Mouse (Mus musculus) intestine, postnatal 0 days (tissue): ENCODE measurements around the gene Kmt2d. TPM values are rescaled to one million over a fixed set of nuclear protein-coding genes. Genes with fewer than 3 reads are reported as not detected.

Experiments used
- ATAC-seq: fragments of 200-750 bp; cut with Nextera tagmentation; 2 replicates; pipeline ENCODE4 v1.8.0; 2017; ENCODE audit warnings: mild to moderate bottlenecking, moderate TSS enrichment, moderate library complexity
- H3K27ac ChIP-seq: fragments of 300-500 bp; sonication (generic); 2 replicates; pipeline ENCODE4 v1.5.1; 2014; ENCODE audit warnings: mild to moderate bottlenecking, low read depth, low read length, moderate library complexity
- H3K27me3 ChIP-seq: fragments of 300-500 bp; sonication (generic); replicated peaks from 2 replicates; pipeline ENCODE4 v1.6.1; 2014; ENCODE audit warnings: low read length, mixed read lengths; ENCODE audit not compliant: control insufficient read depth, insufficient read depth
- H3K36me3 ChIP-seq: fragments of 300-500 bp; sonication (generic); 2 replicates; pipeline ENCODE4 v1.6.1; 2014; ENCODE audit warnings: mild to moderate bottlenecking, moderate library complexity; ENCODE audit not compliant: control insufficient read depth, insufficient read depth
- H3K4me1 ChIP-seq: fragments of 300-500 bp; sonication (generic); replicated peaks from 2 replicates; pipeline ENCODE4 v1.6.1; 2014; ENCODE audit warnings: antibody characterized with exemption, low read length, mixed read lengths; ENCODE audit not compliant: control insufficient read depth, insufficient read depth
- H3K4me2 ChIP-seq: fragments of 300-500 bp; sonication (generic); replicated peaks from 2 replicates; pipeline ENCODE4 v1.6.1; 2014; ENCODE audit warnings: low read depth, mild to moderate bottlenecking, moderate library complexity
- H3K4me3 ChIP-seq: fragments of 300-500 bp; sonication (generic); 2 replicates; pipeline ENCODE4 v1.5.1; 2014; ENCODE audit warnings: low read depth, low read length
- H3K9ac ChIP-seq: fragments of 300-500 bp; sonication (generic); 2 replicates; pipeline ENCODE4 v1.6.1; 2014; ENCODE audit warnings: mild to moderate bottlenecking, low read depth, low read length
- H3K9me3 ChIP-seq: fragments of 300-500 bp; sonication (generic); 2 replicates; pipeline ENCODE4 v1.6.1; 2016; ENCODE audit warnings: mixed run types; ENCODE audit not compliant: control insufficient read depth
- CTCF ChIP-seq: sonication (generic); IDR thresholded peaks from 2 replicates; pipeline ENCODE4 v1.5.1; 2016; ENCODE audit warnings: low read depth, mild to moderate bottlenecking, control low read depth, antibody characterized with exemption, moderate library complexity
- WGBS: fragments of 180-500 bp; shearing (Covaris S2); extraction: QIAGEN DNeasy Blood & Tissue Kit; methylation state at CpG from one replicate; pipeline ENCODE4 v1.1.7; 2014; 5-methylcytosine and 5-hydroxymethylcytosine counted together
- polyA plus RNA-seq: library from polyadenylated mRNA; unstranded; fragments of >200 nt; fragmentation: Nextera tagmentation; extraction: Ambion mirVana; gene quantifications from 2 replicates; pipeline ENCODE4 v1.2.1, GENCODE M21; 2015

Gene Kmt2d
- polyA plus RNA-seq, 1 experiment from 2014 or later, result 5.3 TPM

DNA sequence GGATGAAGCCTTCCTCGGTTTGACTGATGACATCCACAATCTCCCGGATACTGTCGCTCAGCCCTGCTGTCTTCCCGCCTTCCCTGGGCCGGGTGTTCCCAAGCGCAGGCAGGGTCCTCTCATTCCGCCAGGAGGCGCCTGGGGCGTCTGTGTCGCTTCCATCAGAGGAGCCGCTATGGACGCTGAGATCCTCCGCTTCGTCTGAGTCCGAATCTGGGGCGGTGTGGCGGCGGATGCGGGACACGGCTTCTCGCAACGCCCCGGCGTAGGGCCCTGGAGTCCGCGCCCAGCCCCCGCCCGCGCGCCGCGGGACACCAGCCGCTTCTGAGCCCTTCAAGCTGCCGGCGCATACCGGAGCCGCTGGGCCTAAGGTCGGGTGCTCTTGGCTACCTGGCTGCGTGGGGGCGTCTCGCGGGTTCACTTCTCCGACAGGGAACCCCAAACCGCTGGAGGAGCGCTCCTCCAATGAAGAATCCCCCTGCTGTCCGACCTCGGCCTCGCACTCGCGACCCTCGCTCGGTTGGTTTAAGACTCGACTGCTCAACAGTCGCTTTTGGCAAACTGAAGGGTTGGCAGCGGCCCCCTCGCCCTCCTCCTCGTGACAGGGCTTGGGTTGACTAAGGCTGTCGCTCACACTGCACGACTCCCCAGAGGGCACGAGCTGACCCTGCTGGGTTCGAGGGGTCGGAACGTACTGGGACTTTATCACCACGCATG, 65.5 kb downstream of the Kmt2d start:
- Histone ChIP-seq H3K27ac (no peak overlapping the region), H3K4me1 (0 out of 2 replicates have a peak, but pooled peaks cover 19% of the 10 kb centered on the region), H3K4me3 (peak overlapping the region; percentile 44), H3K4me2 (peak overlapping the region; percentile 86), H3K27me3 (peaks cover 84% of the 10 kb centered on the region), H3K9ac (peak overlapping the region; percentile 31; the same call in 1 of the 2 replicates), H3K9me3 (no peaks in the 10 kb centered on the region), H3K36me3 (no peaks in the 10 kb centered on the region)
- ATAC-seq, result 0 out of 2 replicates have a peak, but pooled peaks have one; percentile 17
- 2% methylated on average over 64 of the region's 64 CpGs for WGBS
- TF ChIP-seq CTCF, result peak; percentile 82

DNA sequence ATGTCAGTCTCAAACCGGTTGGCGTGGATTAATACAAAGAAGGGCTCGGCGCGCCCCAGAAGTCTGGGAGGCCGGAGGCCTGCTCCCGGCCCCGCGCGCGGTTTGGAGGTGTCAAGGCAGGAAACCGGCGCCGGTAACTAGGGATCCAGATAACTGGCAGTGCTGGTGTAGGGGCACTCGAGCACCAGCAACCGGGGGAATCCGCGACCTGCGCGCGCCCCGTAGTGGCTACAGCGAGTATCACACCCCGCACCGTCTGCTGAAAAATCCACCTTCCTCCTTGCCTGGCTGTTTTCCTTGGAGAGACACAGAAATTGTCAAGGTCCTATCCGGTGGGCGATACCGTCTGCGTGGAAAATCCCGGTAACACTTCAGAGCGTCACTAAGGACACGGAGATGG, 67.0 kb downstream of the Kmt2d start:
- Histone ChIP-seq H3K9ac (no peak overlapping the region), H3K36me3 (no peaks in the 10 kb centered on the region), H3K9me3 (no peaks in the 10 kb centered on the region), H3K27me3 (peaks cover 89% of the 10 kb centered on the region), H3K4me2 (peak overlapping the region; percentile 49), H3K27ac (peak overlapping the region; percentile 91; the same call in 1 of the 2 replicates), H3K4me3 (no peak overlapping the region), H3K4me1 (0 out of 2 replicates have a peak, but pooled peaks cover 19% of the 10 kb centered on the region)
- peak; percentile 32 for ATAC-seq
- WGBS, result under 1% methylated on average over 32 of the region's 32 CpGs
- peak; percentile 90 for TF ChIP-seq CTCF

GRCm38 (mm10) chr15:98802926-98803325, 68.1 kb downstream of the Kmt2d start:
- ATAC-seq, result peak; percentile 60
- peak overlapping the region; percentile 49 for H3K4me2 ChIP-seq
- H3K4me1 ChIP-seq, result 0 out of 2 replicates have a peak, but pooled peaks cover 13% of the 10 kb centered on the region
- H3K4me3 ChIP-seq, result 0 out of 2 replicates have a peak overlapping the region, but pooled peaks have one; percentile 9
- H3K27me3 ChIP-seq, result peaks cover 88% of the 10 kb centered on the region
- H3K9ac ChIP-seq, result peak overlapping the region; percentile 34; the same call in 1 of the 2 replicates
- peak overlapping the region; percentile 91 for H3K27ac ChIP-seq
- 4% methylated on average over 8 of the region's 8 CpGs for WGBS
- no peaks in the 10 kb centered on the region for H3K9me3 ChIP-seq
- no peaks in the 10 kb centered on the region for H3K36me3 ChIP-seq
- TF ChIP-seq CTCF, result no peak

GRCm38 (mm10) chr15:98799396-98799795, 71.6 kb downstream of the Kmt2d start:
- Histone ChIP-seq H3K4me1 (no peaks in the 10 kb centered on the region), H3K9ac (no peak overlapping the region), H3K36me3 (no peaks in the 10 kb centered on the region), H3K4me2 (no peak overlapping the region), H3K27ac (no peak overlapping the region), H3K27me3 (peaks cover 85% of the 10 kb centered on the region), H3K9me3 (no peaks in the 10 kb centered on the region), H3K4me3 (no peak overlapping the region)
- WGBS, result 15% methylated on average over 12 of the region's 12 CpGs
- peak; percentile 87 for TF ChIP-seq CTCF
- ATAC-seq, result no peak

DNA sequence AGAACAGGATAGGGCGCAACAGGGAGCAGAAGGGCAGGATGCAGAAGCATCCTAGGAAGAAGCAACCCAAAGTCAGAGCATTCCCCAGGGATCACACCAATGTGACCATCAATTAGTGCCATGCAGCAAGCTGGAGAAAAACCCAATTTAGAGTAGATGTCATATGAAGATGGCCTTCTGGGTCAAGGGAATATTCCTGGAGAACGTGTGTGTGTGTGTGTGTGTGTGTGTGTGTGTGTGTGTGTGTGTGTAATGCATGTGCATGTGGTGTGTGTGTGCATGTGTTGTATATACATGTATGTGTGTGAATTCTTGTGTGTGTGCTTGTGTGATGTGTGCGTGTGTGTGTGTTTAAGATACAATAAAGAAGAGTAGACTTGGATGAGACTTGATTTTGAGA, 72.1 kb downstream of the Kmt2d start:
- no peaks in the 10 kb centered on the region for H3K4me1 ChIP-seq
- H3K27ac ChIP-seq, result no peak overlapping the region
- no peak overlapping the region for H3K4me2 ChIP-seq
- H3K9me3 ChIP-seq, result no peaks in the 10 kb centered on the region
- no peak overlapping the region for H3K4me3 ChIP-seq
- no peak for ATAC-seq
- peaks cover 85% of the 10 kb centered on the region for H3K27me3 ChIP-seq
- H3K9ac ChIP-seq, result no peak overlapping the region
- H3K36me3 ChIP-seq, result no peaks in the 10 kb centered on the region
- TF ChIP-seq CTCF, result no peak
- WGBS, result 55% methylated on average over 3 of the region's 3 CpGs

GRCm38 (mm10) chr15:98797835-98798492, 73.0 kb downstream of the Kmt2d start:
- H3K9ac ChIP-seq, result no peak overlapping the region
- no peak overlapping the region for H3K27ac ChIP-seq
- no peak for ATAC-seq
- no peak overlapping the region for H3K4me3 ChIP-seq
- no peaks in the 10 kb centered on the region for H3K36me3 ChIP-seq
- no peaks in the 10 kb centered on the region for H3K4me1 ChIP-seq
- H3K9me3 ChIP-seq, result no peaks in the 10 kb centered on the region
- 12% methylated on average over 27 of the region's 28 CpGs for WGBS
- peaks cover 85% of the 10 kb centered on the region for H3K27me3 ChIP-seq
- TF ChIP-seq CTCF, result no peak
- no peak overlapping the region for H3K4me2 ChIP-seq
